Mouse (Mus musculus) cerebellum, adult 11-12 months (tissue): ENCODE measurements at regions not wholly inside any gene's neighbourhood (a gene's known extent, or its start where the extent isn't known, plus 50 kb on each side); places are given as distances from the start of the nearest gene placed in this dataset.

ENCODE experiments used
- DNase-seq: peaks from one replicate; pipeline ENCODE4 v3.0.0; 2022

- no peak for DNase-seq
Measured at GRCm38 (mm10) chr4:72688842-72689241, 163.6 kb downstream of the Aldoart1 start.

GRCm38 (mm10) chr4:72674006-72674405 lies 178.4 kb downstream of the Aldoart1 start:
- DNase-seq, result no peak

GRCm38 (mm10) chr4:72671652-72672411 lies 180.6 kb downstream of the Aldoart1 start:
- no peak for DNase-seq

DNA sequence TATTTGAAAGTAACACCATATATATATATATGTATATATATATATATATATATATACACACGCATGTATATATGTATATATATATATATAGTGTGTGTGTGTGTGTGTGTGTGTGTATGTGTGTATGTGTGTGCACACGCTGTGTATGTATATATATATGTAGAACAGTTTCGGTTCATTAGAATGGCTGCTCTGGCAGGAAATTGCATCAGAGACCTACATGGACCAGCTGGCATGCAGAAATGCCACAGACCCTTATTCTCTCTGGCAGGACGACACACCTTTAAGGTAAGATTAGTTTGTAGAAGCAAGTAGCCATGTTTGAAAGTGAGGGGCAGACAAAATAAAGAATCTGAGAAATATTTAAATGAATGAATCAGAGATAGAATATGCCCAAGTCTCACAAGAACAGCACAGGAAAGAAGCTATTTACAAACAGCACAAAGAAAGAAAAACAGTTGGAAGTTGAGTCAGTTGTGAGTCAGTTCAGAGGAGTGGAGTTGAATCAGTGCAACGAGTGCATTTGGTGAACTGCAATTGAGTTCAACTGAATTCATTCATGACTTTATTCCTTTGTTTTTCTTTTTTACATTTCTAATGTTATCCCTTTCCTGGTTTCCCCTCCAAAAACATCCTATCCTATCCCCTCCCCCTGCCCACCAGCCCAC lies 182.5 kb downstream of the Aldoart1 start:
- DNase-seq, result no peak

GRCm38 (mm10) chr4:72664379-72664778 lies 188.1 kb downstream of the Aldoart1 start:
- no peak for DNase-seq

- no peak for DNase-seq
Measured at GRCm38 (mm10) chr4:72662477-72662876, 190.0 kb downstream of the Aldoart1 start.

GRCm38 (mm10) chr4:72656206-72656605 lies 196.2 kb downstream of the Aldoart1 start:
- no peak for DNase-seq

- DNase-seq, result no peak
Measured at GRCm38 (mm10) chr4:72647130-72647529, 205.3 kb downstream of the Aldoart1 start.

- no peak for DNase-seq
Measured at GRCm38 (mm10) chr4:72629416-72629815, 223.0 kb downstream of the Aldoart1 start.

DNA sequence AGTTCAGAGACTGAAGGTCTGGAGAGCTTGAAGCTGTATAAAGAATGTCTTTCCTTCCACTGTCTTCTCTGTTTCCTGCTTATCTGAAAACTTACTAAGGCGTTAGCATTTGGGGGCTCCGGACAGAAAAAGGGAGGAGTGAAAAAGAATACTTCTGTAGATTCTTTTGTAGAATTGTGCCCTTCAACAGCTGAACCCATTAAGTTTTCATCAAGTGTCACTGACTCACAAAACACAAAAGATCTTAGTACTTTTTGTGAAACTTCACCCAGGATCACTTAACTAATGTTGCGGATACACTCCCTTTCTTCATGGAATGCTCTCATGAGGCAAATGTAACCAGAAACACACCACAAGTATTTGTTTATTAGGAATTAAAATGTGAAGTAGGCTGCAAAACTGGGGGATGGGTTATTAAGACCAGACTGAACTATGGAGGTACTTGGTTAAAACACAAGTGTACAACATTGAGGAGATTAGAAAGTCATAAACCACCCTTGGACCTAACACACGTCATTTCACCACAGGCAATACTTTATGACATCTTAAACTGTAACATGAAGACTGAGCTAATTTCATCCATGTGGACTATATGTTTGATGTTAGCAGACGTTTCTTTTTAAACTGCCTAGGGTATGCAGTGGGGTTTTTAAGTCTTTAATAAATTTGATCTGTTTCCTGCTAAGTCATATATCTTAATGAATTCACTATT lies 225.1 kb downstream of the Aldoart1 start:
- DNase-seq, result no peak

DNA sequence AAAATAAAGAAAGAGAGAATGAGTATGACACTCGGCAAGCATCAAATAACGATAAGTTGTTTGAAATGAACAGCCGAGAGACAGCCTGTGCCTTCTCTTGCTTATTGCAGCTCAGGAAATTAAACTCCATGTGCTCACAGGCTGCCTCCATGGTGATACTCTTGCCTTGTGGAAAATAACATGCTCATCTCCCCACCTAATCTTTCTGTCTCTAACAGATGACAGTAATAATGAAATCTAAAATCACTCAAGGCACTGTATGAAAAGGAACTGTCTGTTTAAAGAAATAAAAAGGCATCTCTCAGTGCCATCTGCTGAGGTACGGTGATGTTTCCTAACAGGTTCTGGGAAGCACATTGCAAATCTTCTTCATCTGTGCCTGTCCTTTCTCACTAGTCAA lies 247.3 kb downstream of the Aldoart1 start:
- no peak for DNase-seq

GRCm38 (mm10) chr4:72595494-72595893 lies 256.9 kb downstream of the Aldoart1 start:
- DNase-seq, result no peak

GRCm38 (mm10) chr4:72592129-72592528 lies 260.3 kb downstream of the Aldoart1 start:
- DNase-seq, result no peak

GRCm38 (mm10) chr4:72574946-72575345 lies 277.5 kb downstream of the Aldoart1 start:
- no peak for DNase-seq

- DNase-seq, result no peak
Measured at GRCm38 (mm10) chr4:72571924-72572323, 280.5 kb downstream of the Aldoart1 start.

- no peak for DNase-seq
Measured at GRCm38 (mm10) chr4:72565186-72565585, 287.2 kb downstream of the Aldoart1 start.

DNA sequence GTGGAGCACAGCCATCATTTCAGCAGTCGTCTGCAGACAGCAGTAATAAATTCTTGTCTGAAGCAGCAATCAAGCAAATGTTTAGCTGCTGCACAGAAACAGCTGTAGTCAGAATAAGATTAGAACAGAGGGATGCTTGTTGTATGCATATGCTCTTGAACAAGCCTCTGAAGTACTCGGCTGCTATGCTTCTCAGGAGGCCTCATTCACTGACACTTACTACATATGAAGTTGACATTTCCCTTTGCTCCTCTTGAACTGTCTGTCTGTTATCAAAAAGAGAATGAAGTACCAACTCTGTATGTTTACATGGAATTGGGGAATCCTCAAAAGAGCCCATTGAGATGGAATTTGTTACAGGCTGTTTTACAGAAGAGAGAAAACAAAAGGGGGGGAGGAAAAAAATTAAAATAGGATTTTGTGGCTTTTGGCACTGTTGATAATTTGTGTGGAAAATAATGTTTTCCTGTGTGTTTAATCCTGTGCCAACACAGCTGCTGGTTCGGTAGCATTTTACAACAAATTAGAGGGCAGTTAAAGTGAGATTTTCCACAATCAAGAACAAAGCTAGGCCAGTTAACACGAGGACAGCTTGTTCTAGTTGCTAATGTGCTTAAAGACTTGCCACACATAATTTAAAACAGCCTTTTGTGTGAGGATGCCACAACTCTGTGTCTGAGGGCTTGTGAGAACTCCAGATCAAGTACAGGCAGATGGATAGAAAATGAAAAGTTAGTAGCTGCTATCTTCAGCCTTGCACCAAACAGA lies 289.3 kb downstream of the Aldoart1 start:
- DNase-seq, result no peak

- no peak for DNase-seq
Measured at GRCm38 (mm10) chr4:72554276-72554675, 298.2 kb downstream of the Aldoart1 start.

DNA sequence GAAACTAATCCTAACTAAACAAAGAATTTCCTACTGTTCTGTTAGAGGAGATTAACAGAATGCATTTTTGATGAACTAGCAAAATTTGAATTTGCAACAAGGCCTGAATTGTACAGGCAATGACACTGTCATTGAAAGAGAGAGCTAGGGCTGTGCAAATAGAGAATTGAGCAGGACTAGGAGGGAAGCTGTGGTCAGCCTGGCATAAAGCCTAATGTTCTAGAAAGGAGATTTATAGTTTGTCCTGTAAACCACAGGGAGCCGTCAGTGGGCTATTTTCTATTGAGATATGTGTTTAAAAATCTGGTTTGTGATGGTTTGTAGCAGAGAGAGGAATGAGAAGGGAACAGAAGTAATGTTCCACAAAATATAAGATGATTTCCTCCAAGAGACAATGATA lies 317.9 kb downstream of the Aldoart1 start:
- DNase-seq, result no peak

GRCm38 (mm10) chr4:72524630-72525029 lies 323.9 kb upstream of the Tle1 start:
- no peak for DNase-seq

- DNase-seq, result peak; percentile 64
Measured at GRCm38 (mm10) chr4:72524100-72524499, 323.4 kb upstream of the Tle1 start.

- no peak for DNase-seq
Measured at GRCm38 (mm10) chr4:72511220-72511619, 310.5 kb upstream of the Tle1 start.

DNA sequence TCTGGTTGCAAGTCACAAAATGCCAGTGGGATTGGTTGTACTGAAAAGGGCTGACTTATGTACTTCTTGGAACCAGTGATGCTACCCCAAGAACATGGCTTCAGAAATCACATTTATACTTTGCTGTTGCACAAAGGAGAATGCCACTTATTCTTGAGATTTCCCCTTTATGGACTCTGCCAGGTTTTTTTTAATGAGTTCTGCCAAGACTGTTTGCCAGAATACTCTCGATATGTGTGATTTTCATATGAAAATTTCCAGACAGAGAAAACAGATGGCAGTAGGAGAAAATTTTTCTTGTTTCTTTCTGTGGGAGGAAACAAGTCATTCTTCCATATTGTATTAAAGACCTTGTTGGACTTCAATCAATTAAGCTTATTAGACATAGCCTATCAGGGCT lies 281.0 kb upstream of the Tle1 start:
- DNase-seq, result no peak
